Mouse (Mus musculus) limb, embryonic 11.5 days (tissue): ENCODE data around the gene Dlg2. TPM values are rescaled to one million over a fixed set of nuclear protein-coding genes. Genes with fewer than 3 reads are reported as not detected.

Experiments
- ATAC-seq: fragments of 200-750 bp; cut with Nextera tagmentation; 2 replicates; pipeline ENCODE4 v1.8.0; 2017; ENCODE audit warnings: low read depth; ENCODE audit not compliant: insufficient number of reproducible peaks, low FRiP score, low TSS enrichment
- DNase-seq: peaks from one replicate; pipeline ENCODE4 v3.0.0-alpha.2; 2015; ENCODE audit warnings: low spot score
- H3K27ac ChIP-seq: fragments of 300-500 bp; sonication (generic); replicated peaks from 2 replicates; pipeline ENCODE4 v1.5.1; 2014; ENCODE audit warnings: low read depth, mild to moderate bottlenecking, low read length
- H3K27me3 ChIP-seq: fragments of 300-500 bp; sonication (generic); 2 replicates; pipeline ENCODE4 v1.6.1; 2014; ENCODE audit warnings: mild to moderate bottlenecking, low read length, mixed read lengths; ENCODE audit not compliant: control insufficient read depth, insufficient read depth
- H3K36me3 ChIP-seq: fragments of 300-500 bp; sonication (generic); 2 replicates; pipeline ENCODE4 v1.6.1; 2014; ENCODE audit warnings: mild to moderate bottlenecking, low read length, moderate library complexity, mixed read lengths; ENCODE audit not compliant: control insufficient read depth, insufficient read depth
- H3K4me1 ChIP-seq: fragments of 300-500 bp; sonication (generic); 2 replicates; pipeline ENCODE4 v1.6.1; 2014; ENCODE audit warnings: low read length, mixed read lengths; ENCODE audit not compliant: control insufficient read depth, insufficient read depth
- H3K4me2 ChIP-seq: fragments of 300-500 bp; sonication (generic); 2 replicates; pipeline ENCODE4 v1.6.1; 2014; ENCODE audit warnings: low read depth, mild to moderate bottlenecking, moderate library complexity; ENCODE audit not compliant: severe bottlenecking
- H3K4me3 ChIP-seq: fragments of 300-500 bp; sonication (generic); 2 replicates; pipeline ENCODE4 v1.5.1; 2014; ENCODE audit warnings: low read depth, low read length
- H3K9ac ChIP-seq: fragments of 300-500 bp; sonication (generic); 2 replicates; pipeline ENCODE4 v1.6.1; 2014; ENCODE audit warnings: mild to moderate bottlenecking, low read length
- H3K9me3 ChIP-seq: fragments of 300-500 bp; sonication (generic); 2 replicates; pipeline ENCODE4 v1.6.1; 2016; ENCODE audit warnings: low read length; ENCODE audit not compliant: control insufficient read depth
- WGBS: fragments of 180-500 bp; shearing (Covaris S2); extraction: QIAGEN DNeasy Blood & Tissue Kit; methylation state at CpG from one replicate; pipeline ENCODE4 v1.1.7; 2014; 5-methylcytosine and 5-hydroxymethylcytosine counted together
- polyA plus RNA-seq: library from polyadenylated mRNA; unstranded; fragments of >200 nt; fragmentation: Nextera tagmentation; extraction: Ambion mirVana; gene quantifications from 2 replicates; pipeline ENCODE4 v1.2.1, GENCODE M21; 2014

Dlg2 gene
- polyA plus RNA-seq, 1 experiment from 2014 or later: 1.3 TPM

GRCm38 (mm10) chr7:92458308-92458707 is 1981.8 kb downstream of the Dlg2 start:
- Histone ChIP-seq H3K9me3 (no peaks in the 10 kb centered on the region), H3K27me3 (no peaks in the 10 kb centered on the region), H3K9ac (no peak overlapping the region), H3K4me1 (peaks cover 10% of the 10 kb centered on the region; the same call in 1 of the 2 replicates), H3K4me3 (no peak overlapping the region), H3K36me3 (no peaks in the 10 kb centered on the region), H3K27ac (no peak overlapping the region), H3K4me2 (no peak overlapping the region)
- DNase-seq: no peak
- 81% methylated on average over 4 of the region's 4 CpGs for WGBS
- no peak for ATAC-seq

DNA sequence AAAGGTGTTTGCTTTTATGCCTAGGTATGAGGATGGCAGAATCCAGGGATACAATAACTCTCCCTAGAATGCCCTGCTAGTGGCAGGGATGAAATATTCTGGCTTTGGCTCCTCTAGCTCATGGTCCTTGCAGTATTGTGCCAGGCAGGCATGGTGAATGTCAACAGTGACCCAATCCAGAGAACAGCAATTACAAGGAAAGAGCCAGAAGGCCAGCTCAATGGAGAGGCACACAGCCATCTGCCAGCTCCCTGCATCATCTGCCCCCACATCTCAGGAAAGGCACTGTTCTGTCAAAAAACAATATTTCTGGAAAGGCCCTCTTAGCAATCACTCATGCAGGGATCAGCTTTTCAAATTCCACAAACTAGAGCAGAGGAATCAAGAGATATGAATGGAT is 1984.1 kb downstream of the Dlg2 start:
- no peak for DNase-seq
- no peak overlapping the region for H3K4me3 ChIP-seq
- peaks cover 10% of the 10 kb centered on the region; the same call in 1 of the 2 replicates for H3K4me1 ChIP-seq
- no peaks in the 10 kb centered on the region for H3K9me3 ChIP-seq
- no peak overlapping the region for H3K27ac ChIP-seq
- H3K27me3 ChIP-seq: no peaks in the 10 kb centered on the region
- H3K4me2 ChIP-seq: no peak overlapping the region
- no peak for ATAC-seq
- no peaks in the 10 kb centered on the region for H3K36me3 ChIP-seq
- no peak overlapping the region for H3K9ac ChIP-seq

DNA sequence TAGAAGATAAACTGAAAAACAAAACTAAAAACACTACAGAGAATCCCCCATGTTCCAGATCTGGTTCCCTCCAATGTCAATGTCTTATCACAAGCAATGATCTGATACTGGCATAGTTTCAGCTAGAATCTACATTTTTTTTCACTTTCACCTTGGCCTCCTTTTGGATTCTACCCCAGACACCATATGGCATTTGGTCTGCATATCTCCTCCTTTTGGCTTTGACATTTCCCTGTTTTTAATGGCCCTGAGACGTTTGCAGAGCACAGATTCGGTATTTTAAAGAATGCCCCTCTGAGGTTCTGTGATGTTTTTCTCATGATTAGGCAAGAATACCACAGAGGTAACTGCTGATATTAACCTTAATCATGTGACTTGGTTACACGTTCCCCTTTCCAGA is 1984.8 kb downstream of the Dlg2 start:
- H3K36me3 ChIP-seq: no peaks in the 10 kb centered on the region
- no peaks in the 10 kb centered on the region for H3K9me3 ChIP-seq
- H3K27ac ChIP-seq: no peak overlapping the region
- no peak overlapping the region for H3K9ac ChIP-seq
- H3K4me2 ChIP-seq: no peak overlapping the region
- DNase-seq: no peak
- WGBS: 83% methylated on average over 3 of the region's 3 CpGs
- no peaks in the 10 kb centered on the region for H3K27me3 ChIP-seq
- H3K4me1 ChIP-seq: peaks cover 10% of the 10 kb centered on the region; the same call in 1 of the 2 replicates
- no peak overlapping the region for H3K4me3 ChIP-seq
- ATAC-seq: no peak

DNA sequence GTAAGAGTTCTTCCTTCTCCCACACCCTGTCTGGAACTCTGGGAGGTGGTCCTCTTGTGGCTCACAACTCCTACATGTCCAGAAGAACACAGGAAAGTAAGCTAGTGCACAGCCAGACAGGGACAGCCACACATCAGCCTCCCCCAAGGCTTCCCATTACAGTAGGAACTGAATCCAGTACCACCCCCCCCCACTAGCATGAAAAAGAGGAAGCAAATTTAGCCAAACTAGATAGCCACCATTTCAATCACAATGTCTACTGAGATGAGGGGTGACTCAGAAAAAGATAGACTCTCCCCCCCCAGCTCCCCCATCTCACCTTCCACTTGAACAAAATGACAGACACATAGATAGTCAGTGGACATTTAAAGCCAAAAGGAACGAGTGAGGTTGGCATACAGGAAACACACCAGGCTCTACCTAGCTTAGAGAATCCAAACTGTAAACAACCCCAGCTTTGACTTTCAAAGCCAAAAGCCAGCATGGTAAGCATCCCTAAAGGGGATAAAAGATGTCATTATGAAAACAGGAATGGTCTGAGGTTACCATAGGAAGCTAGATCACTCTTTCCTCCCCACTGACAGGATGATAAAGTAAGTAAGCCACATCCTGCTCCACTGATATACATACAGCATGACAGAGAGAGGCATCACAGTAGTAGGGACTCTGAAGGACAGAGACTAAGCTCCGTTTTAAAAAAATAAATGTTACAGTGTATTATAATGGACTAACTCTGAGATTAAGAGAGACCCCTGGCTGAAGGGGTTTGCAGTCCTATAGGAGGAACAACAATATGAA is 1986.8 kb downstream of the Dlg2 start:
- no peak overlapping the region for H3K4me3 ChIP-seq
- H3K9me3 ChIP-seq: no peaks in the 10 kb centered on the region
- WGBS: 78% methylated on average over 2 of the region's 2 CpGs
- no peak overlapping the region for H3K4me2 ChIP-seq
- H3K9ac ChIP-seq: no peak overlapping the region
- no peaks in the 10 kb centered on the region for H3K27me3 ChIP-seq
- no peak overlapping the region for H3K27ac ChIP-seq
- no peak for DNase-seq
- ATAC-seq: no peak
- H3K4me1 ChIP-seq: no peaks in the 10 kb centered on the region
- no peaks in the 10 kb centered on the region for H3K36me3 ChIP-seq

- H3K27me3 ChIP-seq: no peaks in the 10 kb centered on the region
- no peak for ATAC-seq
- no peak overlapping the region for H3K9ac ChIP-seq
- H3K4me3 ChIP-seq: no peak overlapping the region
- no peak for DNase-seq
- no peaks in the 10 kb centered on the region for H3K4me1 ChIP-seq
- no peak overlapping the region for H3K4me2 ChIP-seq
- H3K9me3 ChIP-seq: no peaks in the 10 kb centered on the region
- no peak overlapping the region for H3K27ac ChIP-seq
- no peaks in the 10 kb centered on the region for H3K36me3 ChIP-seq
- 74% methylated on average over 2 of the region's 2 CpGs for WGBS
Observed at GRCm38 (mm10) chr7:92464290-92464689, 1987.8 kb downstream of the Dlg2 start.

- 80% methylated on average over 1 of the region's 1 CpGs for WGBS
- H3K27me3 ChIP-seq: no peaks in the 10 kb centered on the region
- no peaks in the 10 kb centered on the region for H3K4me1 ChIP-seq
- H3K4me3 ChIP-seq: no peak overlapping the region
- DNase-seq (no peak), ATAC-seq (no peak)
- no peaks in the 10 kb centered on the region for H3K36me3 ChIP-seq
- no peak overlapping the region for H3K9ac ChIP-seq
- no peak overlapping the region for H3K4me2 ChIP-seq
- no peaks in the 10 kb centered on the region for H3K9me3 ChIP-seq
- H3K27ac ChIP-seq: no peak overlapping the region
Observed at GRCm38 (mm10) chr7:92479143-92479542, 2002.7 kb downstream of the Dlg2 start.

- 96% methylated on average over 2 of the region's 2 CpGs for WGBS
- H3K27me3 ChIP-seq: no peaks in the 10 kb centered on the region
- H3K4me1 ChIP-seq: no peaks in the 10 kb centered on the region
- no peak overlapping the region for H3K27ac ChIP-seq
- H3K4me2 ChIP-seq: no peak overlapping the region
- DNase-seq (no peak), ATAC-seq (no peak)
- H3K9me3 ChIP-seq: no peaks in the 10 kb centered on the region
- no peaks in the 10 kb centered on the region for H3K36me3 ChIP-seq
- no peak overlapping the region for H3K9ac ChIP-seq
- H3K4me3 ChIP-seq: no peak overlapping the region
Observed at GRCm38 (mm10) chr7:92479748-92480147, 2003.3 kb downstream of the Dlg2 start.

DNA sequence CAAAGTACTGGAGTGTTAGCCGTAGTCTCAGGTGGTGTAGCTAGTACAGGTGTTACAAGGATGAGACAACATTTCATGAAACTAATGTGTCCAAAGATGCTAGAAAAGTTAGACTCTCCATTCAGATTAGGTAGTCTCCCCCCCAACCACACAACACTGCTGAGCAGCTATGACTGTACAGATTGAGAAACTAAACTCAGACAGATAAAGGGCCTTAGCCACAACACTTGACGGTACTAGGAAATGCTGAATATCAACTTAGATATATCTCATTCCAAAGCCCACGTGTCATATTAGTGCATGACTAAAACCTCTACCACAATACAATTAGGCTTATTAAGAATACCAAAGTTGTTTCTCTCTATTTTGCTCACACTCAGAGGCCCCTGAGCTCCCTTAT is 2006.9 kb downstream of the Dlg2 start:
- H3K27ac ChIP-seq: no peak overlapping the region
- DNase-seq: no peak
- H3K27me3 ChIP-seq: no peaks in the 10 kb centered on the region
- H3K4me3 ChIP-seq: no peak overlapping the region
- H3K4me2 ChIP-seq: no peak overlapping the region
- H3K4me1 ChIP-seq: no peaks in the 10 kb centered on the region
- WGBS: 88% methylated on average over 3 of the region's 3 CpGs
- no peak overlapping the region for H3K9ac ChIP-seq
- H3K9me3 ChIP-seq: no peaks in the 10 kb centered on the region
- no peaks in the 10 kb centered on the region for H3K36me3 ChIP-seq
- no peak for ATAC-seq
